Mouse (Mus musculus): Measurements from ENCODE around the gene Arap2.
"Not testable (repeated sequence)": the region's sequence is repeated elsewhere in the genome, so short reads cannot be mapped to it uniquely, and the experiment has no call there.

Arap2 gene

DNA sequence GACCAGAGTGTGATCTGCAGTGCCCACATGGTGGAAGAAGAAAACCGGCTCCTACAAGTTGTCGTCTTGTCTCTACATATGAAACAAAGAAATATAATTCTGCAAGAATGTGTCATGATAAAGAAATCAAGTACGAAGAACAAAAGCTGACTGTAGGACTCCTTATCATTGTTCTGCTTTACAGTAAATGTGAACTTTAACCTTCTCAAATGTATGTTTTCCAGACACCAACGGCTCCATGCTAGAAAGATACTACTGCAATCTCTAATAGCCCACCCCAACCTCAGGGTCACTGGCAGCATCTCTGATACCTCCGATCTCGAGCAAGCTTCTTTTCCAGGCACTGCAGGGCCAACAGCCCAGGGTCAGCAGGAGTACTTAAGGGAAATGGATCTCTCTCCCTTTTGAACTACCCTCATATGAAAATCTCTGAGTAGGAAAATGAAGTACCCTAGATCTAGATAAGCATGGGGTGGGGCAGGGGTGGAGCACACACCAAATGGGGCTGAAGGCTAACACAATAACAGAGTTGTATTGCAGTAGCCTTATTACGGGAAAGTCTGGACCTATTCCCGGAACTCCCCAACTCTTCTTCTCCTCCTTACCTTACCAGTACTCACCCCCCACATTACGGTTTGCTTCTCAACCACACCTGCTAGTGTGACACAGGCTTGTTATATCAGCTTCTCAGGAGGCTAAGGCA is 22.6 kb downstream of the Arap2 start:
- no peak for DNase-seq (ENCODE audit: low spot score in 2 of 2)

DNA sequence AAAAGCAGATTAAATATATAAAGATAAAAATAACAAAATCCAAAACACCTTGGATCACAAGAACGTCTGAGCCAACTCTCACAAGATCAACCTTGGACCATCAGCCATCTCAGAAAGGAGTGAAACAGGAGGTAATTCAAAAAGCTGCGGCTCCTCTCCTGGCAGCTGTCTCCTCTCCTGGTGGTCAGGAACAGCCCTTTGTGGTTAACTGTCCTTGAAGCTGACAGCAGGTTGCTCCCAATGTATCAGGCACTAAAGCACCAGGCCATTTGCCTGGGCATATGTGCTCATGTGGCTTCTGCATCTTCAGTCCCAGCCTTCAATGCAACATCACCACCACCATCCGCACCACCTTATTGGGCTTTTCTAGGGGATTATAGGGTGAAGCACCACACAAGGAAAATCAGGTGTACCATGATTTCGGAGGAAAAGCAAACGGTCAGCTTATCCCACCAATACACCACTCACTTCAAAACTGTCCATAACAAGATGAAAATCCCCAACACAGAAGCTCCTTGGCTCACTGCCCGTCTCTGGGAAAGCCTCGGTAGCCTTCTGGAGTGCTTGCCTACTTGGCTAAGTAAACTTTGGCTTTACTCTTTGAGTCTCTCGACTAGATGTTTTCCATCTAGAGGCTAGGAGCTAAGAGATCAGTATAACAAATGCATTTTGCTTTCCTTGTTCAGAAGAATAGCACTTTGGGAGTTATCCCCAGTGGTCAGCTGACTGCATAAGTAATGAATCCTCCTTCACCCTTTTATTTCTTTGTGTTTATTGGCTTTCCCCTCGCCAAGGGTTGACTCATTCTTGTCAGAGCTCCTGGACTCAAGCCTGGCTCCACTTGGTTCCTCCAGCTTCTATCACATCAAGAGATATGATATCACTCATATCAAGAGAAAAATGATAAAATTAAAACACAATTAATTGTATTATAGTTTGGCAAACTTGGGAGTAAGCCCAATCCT is 26.2 kb downstream of the Arap2 start:
- DNase-seq (ENCODE audit: low spot score in 2 of 2): no peak

DNA sequence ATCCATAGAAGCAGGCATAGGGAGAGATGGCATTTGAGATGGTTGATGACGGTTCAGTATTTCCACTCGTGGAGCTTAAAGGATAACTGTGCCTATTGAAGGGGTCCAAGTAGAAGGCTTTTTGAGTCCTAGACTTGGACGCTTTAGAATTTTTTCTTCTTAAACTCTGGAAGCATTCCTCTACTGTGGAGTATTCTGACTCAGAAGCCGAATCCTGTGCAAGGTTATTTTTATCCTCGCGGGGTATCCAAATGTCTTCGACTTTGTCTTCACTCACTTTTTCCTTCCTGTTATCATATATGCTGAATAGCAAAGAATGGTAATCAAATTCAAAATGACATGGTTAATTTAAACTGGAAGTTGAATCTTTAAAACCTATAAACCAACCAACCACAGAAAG is 35.4 kb downstream of the Arap2 start:
- DNase-seq (ENCODE audit: low spot score in 2 of 2): not testable (repeated sequence)

DNA sequence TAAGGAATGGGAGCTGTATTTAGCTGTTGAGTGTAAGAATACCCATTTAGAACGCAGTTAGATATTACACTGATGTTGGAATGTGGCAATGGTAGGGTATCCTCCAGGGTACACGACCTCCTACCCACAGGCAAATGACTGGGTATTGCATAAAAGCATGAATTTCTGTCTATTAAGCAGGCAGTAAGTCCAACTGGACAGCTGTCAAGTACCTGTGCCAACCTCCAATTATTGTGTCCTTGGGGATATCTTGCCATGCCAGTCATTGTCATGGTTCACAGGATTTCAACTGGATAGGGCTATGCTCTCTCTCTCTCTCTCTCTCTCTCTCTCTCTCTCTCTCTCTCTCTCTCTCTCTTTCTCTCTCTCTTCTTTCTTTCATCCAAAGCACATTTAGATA is 40.4 kb downstream of the Arap2 start:
- no peak for DNase-seq (ENCODE audit: low spot score in 2 of 2)

DNA sequence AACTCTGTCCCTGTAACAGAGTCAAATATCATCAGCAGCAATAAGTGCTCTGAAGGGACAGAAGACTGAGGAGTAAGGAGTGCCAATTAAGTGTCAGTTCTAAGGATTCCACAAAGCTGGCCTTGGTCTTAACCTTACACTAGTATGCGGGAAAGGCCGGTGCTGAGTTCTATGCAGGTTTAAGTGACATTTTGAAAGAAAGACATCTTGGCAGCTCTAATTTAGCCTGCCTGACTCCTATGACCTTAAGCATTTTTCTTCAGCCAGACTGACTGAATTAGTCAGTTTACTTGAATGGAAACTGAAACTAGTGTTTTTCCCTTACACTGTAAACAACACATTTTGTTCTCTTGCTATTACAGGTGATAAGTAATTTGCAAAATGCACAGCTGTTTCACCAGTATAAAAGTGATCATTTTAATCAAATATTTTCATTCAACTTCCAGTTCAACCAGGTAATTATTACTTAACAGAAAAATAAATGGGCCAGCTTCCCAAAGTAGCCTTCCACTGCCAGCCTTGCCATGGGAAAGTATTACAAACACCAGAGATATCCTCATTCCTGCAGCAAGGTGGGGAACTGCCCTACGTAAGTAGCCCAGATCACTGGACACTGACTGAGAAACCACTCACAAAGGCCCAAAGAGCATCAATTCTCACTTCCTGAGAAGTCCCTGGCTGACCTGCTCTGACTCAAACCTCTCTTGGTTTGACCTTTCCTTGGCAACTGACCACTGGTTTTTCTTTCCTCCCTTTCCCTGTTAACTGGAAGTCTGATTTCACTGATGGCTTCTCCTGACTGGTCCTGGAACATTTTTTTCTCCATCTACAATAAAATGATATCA is 42.5 kb downstream of the Arap2 start:
- DNase-seq (ENCODE audit: low spot score in 2 of 2): no peak

DNA sequence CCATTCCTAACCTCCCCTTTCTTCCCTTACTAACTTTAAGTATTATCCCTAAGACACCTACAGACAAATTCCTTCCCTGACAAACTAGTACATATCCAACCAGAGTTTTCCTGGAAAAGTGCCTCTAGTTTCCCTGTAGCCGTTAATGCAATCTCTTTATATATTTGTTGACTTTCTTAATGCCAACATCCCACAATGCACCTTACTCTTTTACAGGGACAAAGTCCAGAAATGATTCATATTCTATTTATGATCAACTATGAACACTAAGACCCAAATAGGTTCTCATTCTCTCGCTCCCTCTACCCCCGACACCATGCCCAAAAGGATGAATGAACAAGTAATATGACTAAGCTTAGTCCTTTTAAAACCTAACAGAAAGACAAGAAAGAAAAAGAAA is 49.5 kb downstream of the Arap2 start:
- no peak for DNase-seq (ENCODE audit: low spot score in 2 of 2)

DNA sequence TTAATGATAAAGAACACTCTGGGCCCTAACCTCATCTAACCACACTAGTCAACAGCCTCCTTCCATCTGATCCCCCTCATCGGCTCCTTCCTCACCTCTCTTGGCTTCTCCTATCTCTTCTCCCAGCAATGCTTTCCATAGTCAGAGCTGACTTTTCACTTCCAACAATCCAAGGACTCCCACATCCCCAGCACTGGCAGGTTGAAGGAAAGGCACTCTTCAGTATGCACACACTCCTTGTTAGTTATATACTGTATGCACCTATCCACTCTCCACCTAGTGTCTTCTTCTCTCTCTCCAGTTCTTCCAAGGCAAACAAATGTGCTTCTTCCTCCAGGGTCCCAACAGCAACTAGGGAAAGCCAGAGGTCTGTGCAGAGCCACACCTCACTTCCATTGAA is 50.0 kb downstream of the Arap2 start:
- no peak for DNase-seq (ENCODE audit: low spot score in 2 of 2)

DNA sequence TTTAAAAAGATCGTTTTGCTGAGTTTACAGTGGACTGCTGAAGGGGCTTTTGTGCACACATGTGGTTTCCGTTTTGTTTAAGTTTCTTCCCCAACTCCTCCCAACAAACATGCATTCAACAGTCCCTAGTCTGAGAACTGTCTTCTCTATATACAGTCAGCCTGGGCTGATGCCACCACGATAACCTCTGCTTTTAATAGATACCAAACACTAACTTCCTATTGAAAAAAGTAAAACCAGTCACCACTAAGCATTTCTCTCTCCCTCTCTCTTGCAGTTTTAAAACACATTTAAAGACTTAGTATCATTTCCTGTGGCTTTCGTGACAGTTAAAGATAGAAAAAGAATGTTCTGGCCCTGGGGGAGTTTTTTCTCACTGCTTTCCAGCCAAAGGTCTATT is 50.5 kb downstream of the Arap2 start:
- no peak for DNase-seq (ENCODE audit: low spot score in 2 of 2)

DNA sequence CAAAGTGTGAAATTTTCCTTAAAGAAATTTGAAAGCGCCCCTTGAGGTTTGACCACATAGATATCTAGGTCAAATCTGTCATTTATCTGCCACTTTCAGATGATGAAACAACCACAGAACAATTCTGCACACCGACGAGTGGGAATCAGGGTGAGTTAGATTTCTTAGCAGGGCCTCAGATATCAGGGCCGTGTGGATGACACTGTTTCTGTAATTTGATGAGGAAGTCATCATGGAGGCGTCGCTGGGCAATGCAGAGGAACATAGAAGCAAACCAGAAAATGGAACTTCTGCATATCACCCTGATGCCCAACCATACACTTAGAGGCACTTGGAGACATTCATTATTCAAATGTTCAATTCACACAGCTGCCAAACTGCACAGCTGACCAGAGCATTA is 55.0 kb downstream of the Arap2 start:
- DNase-seq (ENCODE audit: low spot score in 2 of 2): no peak

DNA sequence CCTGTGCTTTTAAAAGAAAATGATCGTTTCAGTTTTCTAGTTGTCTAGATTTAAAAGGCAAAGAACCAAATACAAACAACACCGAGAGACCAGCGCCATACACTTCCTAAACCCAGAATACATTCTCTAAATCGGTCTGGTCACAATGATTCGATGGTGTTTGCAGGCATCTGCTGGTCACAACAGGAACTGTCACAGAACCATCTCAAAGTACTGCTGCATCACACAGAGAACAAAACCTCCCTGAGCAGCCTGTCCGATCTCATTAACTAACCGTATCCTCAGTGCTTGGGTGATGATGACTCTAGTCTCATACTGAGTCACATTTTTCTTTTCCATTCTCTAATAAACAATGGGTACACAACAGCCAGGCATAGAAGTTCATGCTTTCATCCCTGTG is 59.1 kb downstream of the Arap2 start:
- no peak for DNase-seq (ENCODE audit: low spot score in 2 of 2)

DNA sequence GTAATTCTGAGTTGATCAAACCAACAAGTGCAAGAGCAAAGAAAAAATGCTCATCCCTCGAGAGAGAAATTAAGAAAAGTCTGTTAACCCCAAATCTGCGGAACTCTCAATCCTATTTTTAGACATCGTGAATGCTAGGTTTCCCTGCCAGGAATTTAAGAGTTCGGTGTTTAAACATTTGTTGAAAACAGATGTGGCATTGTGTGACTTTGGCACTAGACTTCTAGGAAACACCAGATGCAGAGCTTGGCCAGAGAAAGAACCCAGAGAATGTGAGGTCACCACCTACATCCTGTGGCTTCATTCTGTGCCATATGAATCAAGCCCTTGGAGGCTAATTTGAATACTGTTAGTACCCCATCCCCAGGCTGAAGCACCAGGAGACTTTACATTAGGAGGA is 76.0 kb downstream of the Arap2 start:
- DNase-seq (ENCODE audit: low spot score in 2 of 2): no peak

DNA sequence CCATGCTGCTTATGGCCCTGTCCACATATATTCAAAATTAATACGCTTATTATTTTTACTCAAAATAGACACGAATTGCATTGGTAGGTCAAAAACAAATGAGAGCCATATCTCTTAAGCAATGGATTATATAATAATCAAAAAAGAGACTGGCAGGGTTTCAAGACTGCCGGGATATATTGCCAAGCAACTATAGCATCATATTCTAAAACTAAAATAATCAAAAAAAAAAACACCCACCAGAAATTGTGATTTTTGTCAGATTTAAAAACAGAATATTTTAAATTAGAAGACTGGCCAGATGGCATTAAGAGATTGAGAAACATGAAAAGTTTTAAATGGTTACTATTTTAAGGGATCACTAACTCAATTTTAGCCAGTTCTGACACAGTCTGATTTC is 82.2 kb downstream of the Arap2 start:
- DNase-seq (ENCODE audit: low spot score in 2 of 2): no peak

DNA sequence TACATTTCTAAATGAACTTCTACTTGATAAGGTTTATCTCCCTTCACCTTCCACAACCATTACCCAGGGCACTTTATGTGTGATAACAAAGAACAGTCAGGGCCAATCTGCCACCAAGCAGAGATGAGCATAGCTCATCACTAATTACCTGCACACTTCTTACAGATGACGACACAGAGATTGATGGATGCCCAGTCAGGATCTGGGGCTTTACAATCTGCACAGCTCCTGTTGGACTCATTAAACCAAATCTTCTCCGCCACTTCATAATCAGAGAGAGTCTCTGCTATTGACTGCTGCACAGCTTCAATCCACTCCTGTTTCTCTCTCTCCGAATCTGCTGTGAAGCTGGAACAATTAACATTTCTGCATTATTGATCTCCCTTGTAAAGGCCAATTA is 82.8 kb downstream of the Arap2 start:
- no peak for DNase-seq (ENCODE audit: low spot score in 2 of 2)

DNA sequence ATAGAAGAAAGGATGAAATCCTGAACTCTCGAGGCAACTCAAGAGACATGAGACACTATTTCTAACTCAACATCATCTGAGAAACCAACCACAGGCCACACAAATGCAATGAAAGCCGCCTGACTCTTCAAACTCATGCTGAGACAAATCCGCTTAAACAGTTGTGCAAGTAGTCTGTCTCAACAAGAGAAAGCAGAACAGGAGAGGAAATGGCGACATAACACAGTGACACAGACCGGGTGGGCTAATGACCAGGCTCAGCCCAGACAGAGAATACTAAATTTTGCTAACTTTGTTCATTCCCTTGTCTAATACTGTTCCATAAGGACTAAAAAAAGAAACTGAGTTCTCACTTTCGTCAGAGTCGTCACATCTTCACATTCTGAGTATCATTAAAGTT is 88.6 kb downstream of the Arap2 start:
- DNase-seq (ENCODE audit: low spot score in 2 of 2): no peak

DNA sequence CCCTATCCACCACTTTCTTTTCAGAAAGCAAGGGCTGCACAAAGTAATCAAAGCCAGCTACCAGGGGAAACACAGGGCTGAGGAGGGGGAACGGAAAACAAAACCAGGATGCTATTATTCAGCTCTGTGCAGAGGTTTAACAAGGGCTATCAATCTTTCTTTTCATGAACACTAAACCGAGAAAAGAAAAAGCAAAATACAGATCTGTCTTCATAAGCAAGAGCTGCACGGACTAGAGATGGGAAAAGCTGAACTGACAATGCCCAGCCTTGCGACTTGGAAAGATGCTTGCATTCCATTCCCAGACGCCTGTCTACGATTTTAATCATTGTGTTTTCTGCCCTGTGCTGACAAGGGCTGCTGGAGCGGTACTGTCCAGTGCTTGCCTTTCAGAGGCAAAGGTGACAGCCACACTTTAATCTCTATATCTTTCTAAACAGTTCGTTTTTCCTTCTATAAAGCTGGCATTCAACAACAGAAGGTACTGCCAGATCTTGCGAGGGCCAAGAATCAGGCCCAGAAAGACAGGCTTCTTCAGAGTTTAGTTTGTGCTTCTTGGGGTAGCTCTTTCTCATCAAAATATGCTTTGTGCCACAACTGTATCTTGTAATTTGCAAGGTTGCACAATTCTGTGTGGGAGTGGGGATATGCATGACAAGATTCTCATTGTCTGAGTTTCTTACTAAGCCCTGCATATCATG is 93.1 kb downstream of the Arap2 start:
- DNase-seq (ENCODE audit: low spot score in 2 of 2): no peak

DNA sequence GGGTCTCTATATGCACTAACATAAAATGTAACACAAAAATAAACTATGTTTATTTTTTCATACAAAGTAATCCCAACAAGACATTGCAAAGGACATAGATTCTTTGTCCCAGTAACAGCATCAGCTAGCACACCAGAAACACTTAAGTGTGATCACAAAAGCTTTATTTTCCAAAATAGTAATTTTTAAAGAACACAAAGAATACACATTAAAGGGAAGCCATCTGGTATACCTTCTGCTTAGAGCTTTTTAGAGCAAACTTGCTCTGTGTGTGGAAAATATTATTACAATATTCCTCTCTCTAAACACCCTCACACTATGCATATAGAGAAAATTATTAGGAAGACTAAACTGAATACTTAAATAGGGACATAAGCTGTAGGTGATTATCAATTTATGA is 100.6 kb downstream of the Arap2 start:
- DNase-seq (ENCODE audit: low spot score in 2 of 2): no peak

DNA sequence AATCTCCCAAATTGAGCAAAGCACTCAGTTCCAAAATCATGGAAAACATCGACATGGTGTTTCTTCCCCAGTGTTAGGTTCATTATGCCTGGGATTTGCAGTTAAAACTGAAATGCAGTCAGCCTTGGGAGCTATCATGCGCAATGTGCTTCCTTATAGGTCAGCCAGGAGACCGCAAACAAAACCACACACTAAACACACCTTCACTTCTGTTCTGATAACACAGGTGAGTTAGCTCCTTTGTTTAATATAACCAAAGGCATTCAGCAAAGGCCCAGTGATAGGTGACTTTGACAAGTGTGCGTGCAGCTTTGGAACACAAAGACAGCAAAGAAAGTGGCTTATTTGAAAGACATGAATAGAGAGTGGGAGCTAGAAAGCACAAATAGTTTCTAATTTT is 101.1 kb downstream of the Arap2 start:
- no peak for DNase-seq (ENCODE audit: low spot score in 2 of 2)

DNA sequence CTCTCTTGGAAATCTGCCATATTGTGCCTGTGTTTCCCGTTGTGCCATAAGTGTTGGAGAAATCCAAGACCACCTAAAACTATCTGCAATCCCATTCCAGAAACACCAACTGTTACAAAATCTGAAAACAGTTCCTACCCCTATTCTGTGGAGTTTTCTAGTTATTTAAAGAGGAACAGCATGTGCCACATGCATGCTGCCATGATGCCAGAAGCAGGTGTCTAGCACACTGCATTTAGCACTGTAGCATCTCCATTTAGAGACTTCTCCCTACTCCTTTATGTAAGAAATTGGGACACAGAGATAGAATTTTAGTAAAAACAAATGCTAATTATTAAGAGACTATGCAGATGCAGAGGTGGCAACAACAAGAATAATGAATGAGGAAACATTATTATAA is 102.8 kb downstream of the Arap2 start:
- DNase-seq (ENCODE audit: low spot score in 2 of 2): no peak

DNA sequence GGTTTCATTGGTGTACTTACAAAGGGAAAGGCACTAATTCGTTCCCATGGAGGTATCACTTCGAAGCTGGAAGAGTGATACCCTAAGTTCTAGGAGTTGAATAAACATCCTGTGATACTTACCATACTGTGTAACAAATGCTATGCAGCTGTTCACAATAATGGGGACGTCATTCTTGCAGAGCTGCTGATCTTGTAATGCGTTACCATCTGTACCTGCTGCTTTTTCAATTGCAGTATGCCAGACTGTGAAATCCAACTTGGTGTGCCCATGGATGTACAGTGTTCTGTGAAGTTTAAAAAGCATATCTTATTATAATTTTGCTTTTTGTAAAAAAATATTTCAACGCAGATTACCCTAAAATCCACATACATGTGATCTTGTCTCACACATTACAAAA is 112.0 kb downstream of the Arap2 start:
- DNase-seq (ENCODE audit: low spot score in 2 of 2): no peak

DNA sequence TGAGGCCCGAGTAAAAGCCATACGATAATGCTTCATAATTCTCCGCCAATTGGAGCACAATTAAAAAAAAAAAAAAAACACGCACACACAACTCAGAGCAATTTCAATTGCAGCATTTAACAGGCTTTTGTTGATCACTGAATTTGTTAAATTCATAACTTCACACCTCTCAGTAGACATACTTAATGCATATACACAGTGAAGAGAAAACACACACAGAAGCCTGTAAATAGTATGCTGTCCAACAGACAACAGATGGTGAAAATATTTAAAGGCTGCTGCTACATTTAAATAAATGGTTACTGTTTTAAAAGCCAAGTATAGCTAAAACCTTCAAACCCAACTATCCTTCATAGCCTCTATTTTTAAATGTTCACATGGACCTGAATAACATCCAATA is 123.6 kb downstream of the Arap2 start:
- DNase-seq (ENCODE audit: low spot score in 2 of 2): no peak

DNA sequence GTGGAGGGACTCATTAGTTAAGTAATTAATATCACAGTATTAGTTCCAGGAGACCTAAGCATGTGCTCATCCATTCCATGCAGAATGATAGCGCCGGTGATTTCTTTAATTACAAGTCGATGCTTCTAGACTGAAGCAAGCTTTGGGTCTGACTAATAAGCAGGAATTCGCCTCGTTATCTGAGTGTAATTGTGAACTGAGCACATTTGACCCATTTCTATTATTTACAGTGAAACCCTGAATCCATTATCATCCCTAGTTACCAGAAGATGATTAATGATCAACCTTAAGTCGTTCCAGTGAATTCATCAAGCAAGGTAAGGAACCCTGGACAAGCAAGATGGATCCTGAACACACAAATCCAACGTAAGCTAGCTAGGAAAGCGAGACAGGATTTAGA is 125.5 kb downstream of the Arap2 start:
- DNase-seq (ENCODE audit: low spot score in 2 of 2): no peak

DNA sequence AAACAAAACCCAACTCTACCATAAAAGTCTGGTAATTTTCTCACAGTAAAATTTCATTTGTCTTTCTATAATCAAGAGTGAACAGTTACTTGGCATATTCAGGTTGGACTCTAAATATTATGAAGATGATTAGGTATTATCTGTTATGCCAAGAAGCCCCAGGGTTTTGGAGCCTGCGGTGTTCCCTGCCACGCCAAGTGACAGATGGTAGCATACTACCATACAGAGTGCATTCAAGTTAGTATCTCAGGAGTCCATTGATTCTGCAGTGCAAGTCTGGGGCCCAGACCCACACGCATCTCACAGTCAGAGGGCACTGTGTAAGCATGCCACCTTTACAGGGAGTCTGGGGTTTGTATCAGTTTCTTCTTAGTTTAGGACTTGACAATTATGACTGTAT is 129.6 kb downstream of the Arap2 start:
- DNase-seq (ENCODE audit: low spot score in 2 of 2): no peak
